Mouse (Mus musculus): Measurements from ENCODE around the gene Stx17. TPM values are rescaled to one million over a fixed set of nuclear protein-coding genes. Genes with fewer than 3 reads are reported as not detected.

The Stx17 gene
- polyA plus RNA-seq, 1 experiment from 2014 or later, result 18.3 TPM

MicroRNA genes within 50 kb of the gene (microRNA counts, 519-probe panel; counts per million panel counts)
- microRNA mmu-miR-1958, result not detected

Small RNAs within 50 kb of the gene (microRNA-seq; reads per million reads assigned to microRNA genes)
- gene Mir1958, result not detected

Other genes with a start within 250 kb of the Stx17 start
- 3.7 and 5.4 TPM in 2 replicates for gene Nr4a3, start 79.8 kb upstream of the Stx17 start, polyA plus RNA-seq (2014; fragmentation: Nextera tagmentation; extraction: Ambion mirVana)
- 58.3 and 65.0 TPM in 2 replicates for gene Erp44, start 154.6 kb downstream of the Stx17 start, polyA plus RNA-seq (2014; fragmentation: Nextera tagmentation; extraction: Ambion mirVana)
- 3.1 and 3.6 TPM in 2 replicates for gene Invs, start 154.8 kb downstream of the Stx17 start, polyA plus RNA-seq (2014; fragmentation: Nextera tagmentation; extraction: Ambion mirVana)